Mouse (Mus musculus): ENCODE data around the gene Cd96. TPM values are rescaled to one million over a fixed set of nuclear protein-coding genes. Genes with fewer than 3 reads are reported as not detected.
A peak's percentile ranks its signal among the peaks of the same experiment; 100 is the strongest.

Cd96 gene
- total and polyA plus RNA-seq, 2 experiments from 2014 or later: not detected

- 74% methylated on average over 9 of the region's 9 CpGs for WGBS
- TF ChIP-seq EP300 (IDR thresholded peaks at IDR 0.05; ENCODE audit: low read depth) (no peak), CTCF (IDR thresholded peaks at IDR 0.05; ENCODE audit: low read depth) (no peak)
- Histone ChIP-seq H3K27me3 (ENCODE audit: control insufficient read depth, insufficient read depth, low read length) (no peaks in the 10 kb centered on the region), H3K4me1 (ENCODE audit: control insufficient read depth, insufficient read depth) (peaks cover 7% of the 10 kb centered on the region; the same call in 1 of the 2 replicates), H3K27ac (ENCODE audit: low read depth) (no peak overlapping the region), H3K4me3 (ENCODE audit: low read depth, low read length) (no peak overlapping the region), H3K36me3 (replicated peaks; ENCODE audit: control insufficient read depth, insufficient read depth, low read length) (no peaks in the 10 kb centered on the region), H3K9me3 (replicated peaks; ENCODE audit: control insufficient read depth, low read length) (no peaks in the 10 kb centered on the region), H3K4me2 (ENCODE audit: low read depth, low read length) (no peak overlapping the region), H3K9ac (replicated peaks; ENCODE audit: low read depth, low read length) (no peak overlapping the region)
- no peak for DNase-seq (ENCODE audit: low spot score)
- no peak for ATAC-seq (ENCODE audit: insufficient read depth, low read depth)
These were observed 22.6 kb downstream of the Cd96 start for GRCm38 (mm10) chr16:46097421-46097820.

GRCm38 (mm10) chr16:46094478-46094877, 25.6 kb downstream of the Cd96 start:
- H3K9ac ChIP-seq (replicated peaks; ENCODE audit: low read depth, low read length): no peak overlapping the region
- DNase-seq (ENCODE audit: low spot score) (peak; percentile 87), ATAC-seq (ENCODE audit: insufficient read depth, low read depth) (peak; percentile 96)
- H3K36me3 ChIP-seq (replicated peaks; ENCODE audit: control insufficient read depth, insufficient read depth, low read length): no peaks in the 10 kb centered on the region
- H3K27ac ChIP-seq (ENCODE audit: low read depth): peak overlapping the region; percentile 49
- H3K9me3 ChIP-seq (replicated peaks; ENCODE audit: control insufficient read depth, low read length): no peaks in the 10 kb centered on the region
- no peak overlapping the region for H3K4me3 ChIP-seq (ENCODE audit: low read depth, low read length)
- H3K27me3 ChIP-seq (ENCODE audit: control insufficient read depth, insufficient read depth, low read length): no peaks in the 10 kb centered on the region
- TF ChIP-seq CTCF (IDR thresholded peaks at IDR 0.05; ENCODE audit: low read depth) (no peak), EP300 (IDR thresholded peaks at IDR 0.05; ENCODE audit: low read depth) (no peak)
- no peak overlapping the region for H3K4me2 ChIP-seq (ENCODE audit: low read depth, low read length)
- WGBS: 30% methylated on average over 2 of the region's 2 CpGs
- H3K4me1 ChIP-seq (ENCODE audit: control insufficient read depth, insufficient read depth): peaks cover 7% of the 10 kb centered on the region; the same call in 1 of the 2 replicates

GRCm38 (mm10) chr16:46092935-46093334, 27.1 kb downstream of the Cd96 start:
- Histone ChIP-seq H3K27ac (ENCODE audit: low read depth) (no peak overlapping the region), H3K9me3 (replicated peaks; ENCODE audit: control insufficient read depth, low read length) (no peaks in the 10 kb centered on the region), H3K4me1 (ENCODE audit: control insufficient read depth, insufficient read depth) (peaks cover 7% of the 10 kb centered on the region; the same call in 1 of the 2 replicates), H3K27me3 (ENCODE audit: control insufficient read depth, insufficient read depth, low read length) (no peaks in the 10 kb centered on the region), H3K4me2 (ENCODE audit: low read depth, low read length) (no peak overlapping the region), H3K9ac (replicated peaks; ENCODE audit: low read depth, low read length) (no peak overlapping the region), H3K36me3 (replicated peaks; ENCODE audit: control insufficient read depth, insufficient read depth, low read length) (no peaks in the 10 kb centered on the region), H3K4me3 (ENCODE audit: low read depth, low read length) (no peak overlapping the region)
- DNase-seq (ENCODE audit: low spot score): no peak
- ATAC-seq (ENCODE audit: insufficient read depth, low read depth): no peak
- 85% methylated on average over 2 of the region's 2 CpGs for WGBS
- TF ChIP-seq EP300 (IDR thresholded peaks at IDR 0.05; ENCODE audit: low read depth): no peak
- no peak for TF ChIP-seq CTCF (IDR thresholded peaks at IDR 0.05; ENCODE audit: low read depth)

- ATAC-seq (ENCODE audit: insufficient read depth, low read depth) (no peak), DNase-seq (ENCODE audit: low spot score) (no peak)
- H3K9me3 ChIP-seq (replicated peaks; ENCODE audit: control insufficient read depth, low read length): no peaks in the 10 kb centered on the region
- H3K27ac ChIP-seq (ENCODE audit: low read depth): no peak overlapping the region
- no peak for TF ChIP-seq EP300 (IDR thresholded peaks at IDR 0.05; ENCODE audit: low read depth)
- no peak for TF ChIP-seq CTCF (IDR thresholded peaks at IDR 0.05; ENCODE audit: low read depth)
- no peaks in the 10 kb centered on the region for H3K36me3 ChIP-seq (replicated peaks; ENCODE audit: control insufficient read depth, insufficient read depth, low read length)
- no peak overlapping the region for H3K4me3 ChIP-seq (ENCODE audit: low read depth, low read length)
- no peak overlapping the region for H3K9ac ChIP-seq (replicated peaks; ENCODE audit: low read depth, low read length)
- no peaks in the 10 kb centered on the region for H3K27me3 ChIP-seq (ENCODE audit: control insufficient read depth, insufficient read depth, low read length)
- 67% methylated on average over 5 of the region's 5 CpGs for WGBS
- no peak overlapping the region for H3K4me2 ChIP-seq (ENCODE audit: low read depth, low read length)
- H3K4me1 ChIP-seq (ENCODE audit: control insufficient read depth, insufficient read depth): no peaks in the 10 kb centered on the region
These were observed 33.1 kb downstream of the Cd96 start for GRCm38 (mm10) chr16:46086874-46087473.

- H3K9me3 ChIP-seq (replicated peaks; ENCODE audit: control insufficient read depth, low read length): no peaks in the 10 kb centered on the region
- WGBS: 72% methylated on average over 3 of the region's 3 CpGs
- H3K4me3 ChIP-seq (ENCODE audit: low read depth, low read length): no peak overlapping the region
- H3K4me1 ChIP-seq (ENCODE audit: control insufficient read depth, insufficient read depth): no peaks in the 10 kb centered on the region
- ATAC-seq (ENCODE audit: insufficient read depth, low read depth): no peak
- H3K27ac ChIP-seq (ENCODE audit: low read depth): no peak overlapping the region
- no peak for TF ChIP-seq CTCF (IDR thresholded peaks at IDR 0.05; ENCODE audit: low read depth)
- no peak for TF ChIP-seq EP300 (IDR thresholded peaks at IDR 0.05; ENCODE audit: low read depth)
- H3K9ac ChIP-seq (replicated peaks; ENCODE audit: low read depth, low read length): no peak overlapping the region
- DNase-seq (ENCODE audit: low spot score): no peak
- H3K4me2 ChIP-seq (ENCODE audit: low read depth, low read length): no peak overlapping the region
- H3K27me3 ChIP-seq (ENCODE audit: control insufficient read depth, insufficient read depth, low read length): no peaks in the 10 kb centered on the region
- H3K36me3 ChIP-seq (replicated peaks; ENCODE audit: control insufficient read depth, insufficient read depth, low read length): no peaks in the 10 kb centered on the region
These were observed 52.1 kb downstream of the Cd96 start for GRCm38 (mm10) chr16:46068000-46068399.

GRCm38 (mm10) chr16:46063278-46063677, 56.8 kb downstream of the Cd96 start:
- WGBS: 81% methylated on average over 5 of the region's 5 CpGs
- H3K4me1 ChIP-seq (ENCODE audit: control insufficient read depth, insufficient read depth): no peaks in the 10 kb centered on the region
- ATAC-seq (ENCODE audit: insufficient read depth, low read depth) (no peak), DNase-seq (ENCODE audit: low spot score) (no peak)
- TF ChIP-seq CTCF (IDR thresholded peaks at IDR 0.05; ENCODE audit: low read depth) (no peak), EP300 (IDR thresholded peaks at IDR 0.05; ENCODE audit: low read depth) (no peak)
- no peaks in the 10 kb centered on the region for H3K9me3 ChIP-seq (replicated peaks; ENCODE audit: control insufficient read depth, low read length)
- H3K4me3 ChIP-seq (ENCODE audit: low read depth, low read length): no peak overlapping the region
- no peaks in the 10 kb centered on the region for H3K27me3 ChIP-seq (ENCODE audit: control insufficient read depth, insufficient read depth, low read length)
- no peak overlapping the region for H3K27ac ChIP-seq (ENCODE audit: low read depth)
- no peaks in the 10 kb centered on the region for H3K36me3 ChIP-seq (replicated peaks; ENCODE audit: control insufficient read depth, insufficient read depth, low read length)
- H3K4me2 ChIP-seq (ENCODE audit: low read depth, low read length): no peak overlapping the region
- H3K9ac ChIP-seq (replicated peaks; ENCODE audit: low read depth, low read length): no peak overlapping the region
